Mouse (Mus musculus) testis, postnatal 14 days (tissue): ENCODE measurements around the gene Tmem205.

ENCODE experiments used
- DNase-seq: peaks from one replicate; pipeline ENCODE4 v3.0.0; 2021; ENCODE audit warnings: low spot score

The Tmem205 gene

GRCm38 (mm10) chr9:21927208-21927753, at the start of gene Tmem205, which contains the start of gene Ccdc159:
Gene Tmem205, minus strand, starts transcription at chr9:21927556.
Gene Ccdc159, plus strand, starts transcription at chr9:21927471.
- DNase-seq: peak; percentile 92

DNA sequence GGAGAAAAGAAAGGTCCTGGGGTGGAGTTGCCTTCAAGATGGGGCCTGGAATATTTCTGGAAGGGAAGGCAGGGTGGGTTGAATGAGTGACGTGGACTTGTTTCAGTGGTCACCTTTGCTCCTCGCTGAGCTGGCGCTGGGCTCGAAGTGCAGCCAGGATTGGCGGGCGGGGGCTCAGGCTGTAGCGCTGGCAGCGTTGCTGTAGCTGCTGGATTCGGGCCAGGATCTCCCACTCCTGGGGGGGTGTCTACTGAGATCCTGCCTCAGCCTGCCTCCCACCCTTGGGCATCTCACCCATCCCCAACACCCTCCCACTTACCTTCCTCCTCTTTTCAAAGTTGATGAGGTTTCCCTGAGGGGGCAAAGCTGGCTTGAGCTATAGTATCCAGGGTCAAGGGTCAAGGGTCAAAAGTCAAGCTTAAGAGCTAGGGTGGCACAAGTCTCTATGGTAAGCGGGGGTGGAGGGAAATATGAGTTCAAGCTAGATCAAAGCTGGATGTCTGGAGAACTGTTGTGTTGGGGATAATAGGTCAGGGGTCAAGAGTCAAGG, 49.3 kb upstream of the Tmem205 start:
- DNase-seq: no peak

- DNase-seq: no peak
These were observed 41.9 kb upstream of the Tmem205 start for GRCm38 (mm10) chr9:21969304-21969703.

DNA sequence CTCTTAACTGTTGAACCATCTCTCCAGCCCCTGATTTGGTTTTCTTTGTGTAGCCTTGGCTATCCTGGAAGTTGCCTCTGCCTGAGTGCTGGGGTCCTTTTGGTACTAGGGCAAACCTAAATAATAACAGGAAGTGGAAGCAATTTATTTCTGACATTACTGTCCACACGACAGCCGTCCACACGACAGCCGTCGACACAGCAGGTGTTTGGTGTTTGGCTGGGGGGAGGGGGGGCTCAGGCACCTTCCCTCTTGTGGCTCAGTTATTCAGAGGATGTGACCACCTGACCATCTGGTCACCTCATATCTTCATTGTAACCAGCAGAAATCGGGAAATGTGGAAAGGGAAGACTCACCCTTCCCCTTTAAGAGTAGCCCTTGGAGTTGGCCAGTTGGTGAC, 41.5 kb upstream of the Tmem205 start:
- no peak for DNase-seq

DNA sequence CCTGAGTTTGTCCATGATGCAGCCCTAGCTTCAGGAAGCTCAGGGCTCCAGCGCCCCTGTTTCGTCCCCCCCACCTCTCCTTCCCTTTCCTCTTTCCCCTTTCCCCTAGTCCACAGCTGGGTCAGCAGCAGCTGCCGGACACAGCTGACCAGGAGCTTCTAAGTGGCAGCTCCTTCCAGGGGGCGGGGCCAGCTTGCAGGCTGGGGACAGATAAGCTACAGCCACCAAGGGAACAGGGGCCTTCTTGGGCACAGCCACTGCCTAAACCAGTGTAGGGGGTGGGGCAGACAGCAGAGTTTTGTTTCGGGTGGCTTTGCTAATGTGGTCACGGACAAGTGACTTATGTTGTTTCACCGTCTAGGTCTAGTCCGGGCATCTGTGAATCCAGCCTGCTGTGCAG, 36.1 kb upstream of the Tmem205 start, which contains the start of gene Epor:
Gene Epor (minus strand): TSS at position 90 of the 400 bp plus-strand sequence.
- DNase-seq: no peak

DNA sequence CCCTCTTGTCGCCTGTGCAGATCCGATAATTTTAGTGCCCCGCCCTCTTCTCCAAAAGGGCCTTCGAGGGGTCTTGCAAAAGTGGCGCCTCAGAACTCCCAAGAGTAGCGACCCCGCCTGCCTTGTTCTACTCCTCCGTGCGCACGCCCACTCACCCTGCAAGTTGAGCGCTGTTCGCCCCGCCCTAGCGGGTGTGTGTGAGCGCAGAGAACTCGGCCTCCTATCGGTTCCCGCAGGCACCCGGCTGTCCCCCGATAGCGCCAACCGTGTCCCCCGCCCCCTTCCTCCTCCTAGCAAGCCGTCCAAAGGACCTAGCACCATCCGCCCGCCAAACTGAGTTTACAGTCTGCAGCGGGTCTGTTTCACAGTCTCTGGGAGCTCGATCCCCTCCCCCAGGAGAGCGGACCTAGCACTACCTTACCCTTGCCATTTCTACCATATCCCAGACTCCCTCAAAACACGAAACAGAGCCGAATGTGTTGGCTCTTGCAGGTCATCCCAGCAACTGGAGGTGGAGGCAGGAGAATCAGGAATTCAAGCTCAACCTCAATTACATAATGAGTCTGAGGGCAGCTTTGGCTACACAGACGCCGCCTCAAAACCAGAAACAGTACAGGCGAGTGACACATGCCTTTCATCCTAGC, 35.2 kb upstream of the Tmem205 start:
- DNase-seq: peak; percentile 63

DNA sequence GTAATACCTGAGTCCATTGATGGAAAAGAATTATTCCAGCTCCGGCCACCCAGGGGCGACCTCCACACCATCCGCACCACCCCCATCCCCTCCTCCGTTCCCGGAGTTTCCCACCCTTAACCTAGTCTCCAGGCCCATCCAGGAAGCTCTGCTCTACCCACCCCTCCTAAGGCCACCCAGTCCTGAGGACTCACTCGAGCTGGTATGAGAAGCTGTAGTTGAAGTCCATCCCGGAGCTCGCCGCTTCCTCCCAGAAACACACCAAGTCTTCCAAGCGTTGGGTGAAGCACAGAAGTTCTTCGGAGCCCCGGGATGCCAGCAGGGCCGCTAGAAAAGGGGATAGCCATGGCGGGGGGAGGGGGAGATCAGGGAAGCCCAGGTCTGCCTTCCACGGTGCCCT, 34.7 kb upstream of the Tmem205 start:
- no peak for DNase-seq

DNA sequence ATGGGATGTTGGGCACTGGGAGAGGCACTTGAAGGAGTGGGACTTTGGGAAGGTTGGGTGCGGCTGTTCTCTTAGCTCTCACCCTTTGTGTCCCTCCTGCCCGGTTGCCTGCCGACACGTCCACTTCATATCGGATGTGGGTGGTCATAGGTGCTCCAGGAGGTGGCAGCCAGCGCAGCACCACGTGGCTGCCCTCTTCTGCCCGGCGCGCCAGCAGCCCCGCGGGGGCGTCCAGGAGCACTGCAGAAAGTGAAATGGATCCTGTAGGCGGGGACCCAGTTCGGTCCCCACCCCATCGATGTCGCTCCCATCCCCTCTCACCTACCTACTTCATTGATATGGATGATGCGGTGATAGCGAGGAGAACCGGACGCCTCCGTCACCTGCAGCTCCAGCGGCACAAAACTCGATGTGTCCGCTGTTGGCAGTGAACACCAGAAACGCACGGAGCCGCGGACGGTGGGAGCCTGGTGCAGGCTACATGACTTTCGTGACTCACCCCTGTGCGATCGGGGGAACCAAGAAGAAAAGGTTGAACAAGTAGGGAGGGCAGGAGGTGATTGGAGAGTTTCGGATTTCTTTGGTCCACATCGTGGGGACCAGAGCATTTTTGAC, 34.1 kb upstream of the Tmem205 start:
- no peak for DNase-seq

DNA sequence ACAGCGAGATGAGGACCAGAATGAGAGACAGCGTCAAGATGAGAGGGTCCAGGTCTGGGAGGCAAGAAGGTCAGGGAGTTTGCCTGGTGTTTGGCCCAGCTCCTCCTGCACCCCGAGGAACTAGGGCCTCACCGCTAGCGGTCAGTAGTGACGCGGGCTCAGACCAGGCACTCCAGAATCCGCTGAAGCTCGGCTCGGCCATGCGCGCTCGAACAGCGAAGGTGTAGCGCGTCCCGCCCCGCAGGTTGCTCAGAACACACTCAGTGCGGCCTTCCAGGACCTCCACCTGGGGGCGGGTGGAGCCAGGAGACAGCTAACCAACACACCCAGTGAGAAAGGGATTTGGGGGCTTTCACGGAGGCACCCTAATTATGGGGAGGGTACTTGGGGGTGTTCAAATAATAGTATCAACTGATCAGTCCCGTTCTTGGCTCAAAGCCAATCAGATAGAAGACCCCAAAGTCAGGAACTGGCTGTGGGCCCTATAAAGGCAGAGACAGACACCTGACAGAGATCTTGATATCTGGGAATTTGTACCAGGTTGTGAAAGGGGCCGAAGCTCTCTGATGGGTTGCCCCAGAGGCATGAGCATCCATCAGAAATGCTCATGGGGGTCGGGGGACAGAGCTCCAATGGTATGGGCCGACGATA, 33.3 kb upstream of the Tmem205 start:
- no peak for DNase-seq

- DNase-seq: no peak
These were observed 32.8 kb upstream of the Tmem205 start for GRCm38 (mm10) chr9:21960135-21960534.

DNA sequence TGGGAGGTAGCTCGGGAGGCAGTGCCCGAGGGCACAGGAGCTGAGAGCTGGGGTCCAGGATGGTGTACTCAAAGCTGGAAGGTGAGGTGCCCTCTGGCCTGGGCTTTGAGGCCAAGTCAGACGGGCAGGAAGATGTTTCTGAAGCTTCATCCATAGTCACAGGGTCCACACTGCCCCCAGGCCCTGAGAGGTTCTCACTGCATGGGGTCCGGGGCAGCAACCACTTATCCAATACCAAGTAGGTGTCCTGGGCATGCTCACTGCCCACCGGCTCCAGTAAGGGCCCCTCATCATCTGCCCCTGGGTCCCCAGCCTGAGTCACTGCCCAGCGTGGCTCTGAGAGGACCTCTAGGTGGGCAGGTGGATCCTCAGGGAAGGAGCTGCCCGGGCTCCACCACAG, 31.9 kb upstream of the Tmem205 start:
- no peak for DNase-seq

GRCm38 (mm10) chr9:21958372-21958771, 31.0 kb upstream of the Tmem205 start:
- DNase-seq: no peak

GRCm38 (mm10) chr9:21955570-21956281, 28.4 kb upstream of the Tmem205 start, which contains the start of gene Swsap1:
Gene Swsap1, plus strand, starts transcription at chr9:21955755.
- DNase-seq: peak; percentile 98

- no peak for DNase-seq
These were observed 27.8 kb upstream of the Tmem205 start for GRCm38 (mm10) chr9:21955225-21955569.

DNA sequence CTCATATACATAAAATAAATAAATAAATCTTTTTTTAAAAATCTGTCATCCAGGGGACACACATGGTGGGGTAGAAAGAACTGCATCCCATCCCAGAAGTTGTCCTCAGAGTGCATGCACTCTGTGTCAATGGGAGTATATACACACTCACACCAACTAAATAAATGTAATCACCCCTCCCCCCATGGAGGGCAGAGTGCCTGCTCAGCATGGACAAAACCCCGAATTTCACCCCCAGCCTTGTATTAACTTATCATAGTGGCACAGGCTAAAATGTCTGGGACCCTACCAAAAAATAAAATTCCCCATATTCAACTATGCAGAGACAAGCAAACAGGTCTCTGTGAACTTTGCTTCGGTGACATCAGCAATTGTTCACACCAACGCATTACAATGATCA, 27.3 kb upstream of the Tmem205 start:
- no peak for DNase-seq

DNA sequence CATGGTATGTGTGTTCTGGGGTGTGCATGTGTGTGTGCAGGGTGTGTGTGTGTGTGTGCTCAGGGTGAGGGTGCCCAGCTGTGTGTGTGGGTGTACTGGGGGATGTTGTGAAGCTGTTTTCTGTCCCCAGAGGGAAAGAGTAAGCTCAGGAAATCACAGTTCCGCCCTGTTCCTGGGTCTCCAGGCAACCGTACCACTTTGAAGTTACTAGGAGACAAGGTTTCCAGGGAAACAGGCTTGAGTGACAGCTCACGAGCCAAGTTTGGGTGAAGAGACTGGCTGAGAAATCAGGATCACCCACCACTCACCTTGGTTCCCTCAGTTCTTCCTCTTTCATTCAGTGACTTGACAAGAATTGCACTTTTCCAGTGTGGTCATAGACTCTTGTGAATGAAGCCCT, 26.2 kb upstream of the Tmem205 start:
- no peak for DNase-seq

DNA sequence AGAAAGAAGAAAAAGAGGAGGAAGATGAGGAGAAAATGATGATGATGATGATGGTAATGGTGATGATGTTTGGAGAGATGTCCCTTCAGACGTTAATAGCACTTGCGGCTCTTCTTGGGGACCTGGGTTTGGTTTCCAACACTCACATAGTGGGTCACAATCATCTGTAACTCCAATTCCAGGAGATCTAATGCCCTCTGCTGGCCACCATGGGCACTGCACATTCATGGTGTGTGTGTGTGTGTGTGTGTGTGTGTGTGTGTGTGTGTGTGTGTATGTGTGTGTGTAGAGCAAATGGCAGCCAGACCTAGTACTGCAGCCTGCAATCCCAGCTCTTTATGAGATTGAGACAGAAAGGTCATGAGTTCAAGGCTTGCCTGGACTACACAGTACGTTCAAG, 24.6 kb upstream of the Tmem205 start:
- DNase-seq: no peak

DNA sequence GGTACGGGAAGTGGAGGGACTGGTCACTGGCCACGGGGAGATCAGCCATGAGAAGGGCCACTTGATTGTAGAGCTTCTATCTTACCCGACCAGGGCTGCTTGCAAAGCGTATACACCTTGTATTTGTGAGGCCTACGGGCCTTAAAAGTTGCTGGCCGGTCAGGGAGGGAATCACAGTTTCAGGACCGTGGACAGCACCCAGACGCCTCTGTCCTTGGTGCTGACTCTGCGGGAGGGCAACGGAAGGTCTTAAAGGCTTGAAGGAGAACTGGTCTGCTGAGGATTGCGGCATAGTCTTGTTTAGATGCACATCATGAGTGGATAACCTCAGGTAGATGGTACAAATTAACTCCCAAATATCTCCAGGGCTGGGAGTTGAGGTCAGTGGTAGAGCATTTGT, 23.0 kb upstream of the Tmem205 start:
- peak; percentile 55 for DNase-seq

DNA sequence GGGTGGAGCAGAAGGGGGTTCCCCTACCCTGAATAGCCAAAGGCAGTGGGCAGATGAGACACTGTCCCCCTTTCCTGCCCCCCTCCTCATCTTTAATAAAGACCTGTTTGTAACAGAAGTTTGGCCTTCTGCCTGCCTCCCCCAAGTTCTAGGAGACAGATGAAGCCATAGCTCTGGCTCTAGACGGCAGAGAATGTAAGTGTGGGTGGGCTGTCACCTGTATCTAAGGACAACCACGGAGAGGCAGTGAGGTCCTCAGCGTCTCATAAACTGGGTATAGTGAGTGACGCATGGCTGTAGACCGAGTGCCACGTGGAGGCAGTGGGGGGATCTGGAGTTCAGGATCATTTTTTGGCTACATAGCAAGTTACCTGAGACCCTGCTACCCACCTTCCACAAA, 21.4 kb upstream of the Tmem205 start:
- DNase-seq: no peak

GRCm38 (mm10) chr9:21948146-21948545, 20.8 kb upstream of the Tmem205 start:
- no peak for DNase-seq

DNA sequence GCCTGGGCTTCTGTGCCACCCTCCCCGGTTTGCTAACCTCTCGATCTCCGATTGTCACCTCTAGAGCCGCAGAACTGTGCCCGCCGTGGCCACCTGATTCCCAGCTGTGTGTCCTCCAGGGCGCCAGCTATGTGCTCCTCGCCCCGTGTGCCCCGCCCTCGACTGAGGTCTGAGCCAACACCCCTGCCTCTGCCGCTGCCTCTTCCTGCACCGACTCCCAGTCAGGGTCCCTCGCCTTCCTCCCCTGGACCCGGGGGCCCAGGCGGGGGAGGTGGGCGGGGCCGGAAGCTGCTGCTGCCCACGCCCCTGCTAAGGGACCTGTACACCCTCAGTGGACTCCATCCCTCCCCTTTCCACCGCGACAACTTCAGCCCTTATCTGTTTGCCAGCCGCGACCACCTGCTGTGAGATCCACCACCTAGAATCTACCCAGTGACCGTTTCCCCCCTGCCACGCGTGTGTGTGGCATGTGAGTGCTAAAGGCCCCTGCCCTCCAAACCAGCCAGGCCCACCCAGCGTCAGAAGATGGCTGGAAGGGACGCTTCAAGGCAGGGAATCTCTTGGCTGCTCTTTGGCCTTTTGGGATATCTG, 20.3 kb upstream of the Tmem205 start:
- DNase-seq: no peak

GRCm38 (mm10) chr9:21944267-21944666, 16.9 kb upstream of the Tmem205 start:
- DNase-seq: no peak
